In the genomic region with DNA sequence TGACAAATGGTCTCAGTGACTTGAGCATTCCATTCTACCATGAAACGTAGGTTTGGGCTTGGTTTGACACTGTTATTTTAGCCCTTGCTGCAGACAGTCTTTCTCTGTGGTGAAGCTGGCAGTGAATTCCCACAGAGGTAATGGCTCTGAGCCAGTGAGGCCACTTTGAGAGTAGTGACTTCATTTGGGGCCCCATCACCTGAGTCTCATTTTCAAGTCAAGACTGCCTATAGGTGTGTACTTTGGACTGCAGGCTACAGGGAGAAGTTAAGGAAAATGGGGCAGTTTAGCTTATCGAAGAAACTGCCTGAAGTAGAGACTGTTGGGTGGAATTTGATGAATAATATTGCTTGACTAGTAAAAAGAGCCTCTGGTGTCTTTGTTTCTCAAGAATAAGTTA, we compare ENCODE assay signal across 21 mouse cellular contexts.
A peak's percentile ranks its signal among the peaks of the same experiment; 100 is the strongest.
DNase-seq lines count a peak whose midpoint lies in the region; ATAC-seq and TF ChIP-seq lines count a peak whose summit lies in the region.
"Had no signal": no experiment of that assay in that cellular context is flagged by ENCODE, and none has a peak within 500 bp of the region (broad histone marks: within the 10 kb centered on the region; RNA-seq: fewer than 3 reads in every experiment).

No protein-coding gene starts in this region.

- DNase-seq in embryonic facial prominence, embryonic 10.5 days (ENCODE audit: low spot score): no peak
- DNase-seq in lung, postnatal 0 days (ENCODE audit: low spot score): no peak
- DNase-seq in lung, postnatal 14 days: no peak
- no peak for DNase-seq in left cerebral cortex, adult 9 months (ENCODE audit: low spot score in 2 of 2)
- DNase-seq: adrenal gland, adult 2 months; adrenal gland, postnatal 25 days; cerebellum, postnatal 10 days; embryo, embryonic 11 days; gastrocnemius, postnatal 14 days; heart, adult 2 months; heart, postnatal 14 days had no signal

- no peak overlapping the region for H3K4me3 ChIP-seq in embryonic facial prominence, embryonic 15.5 days (replicated peaks)
- H3K4me3 ChIP-seq in embryonic facial prominence, embryonic 10.5 days: no peak overlapping the region
- H3K4me3 ChIP-seq in lung, postnatal 0 days (ENCODE audit: low read depth, low read length): no peak overlapping the region
- no peak overlapping the region for H3K4me3 ChIP-seq in stomach, embryonic 15.5 days (replicated peaks)
- H3K4me3 ChIP-seq: embryonic facial prominence, embryonic 12.5 days; forebrain, embryonic 12.5 days; heart, adult 2 months; heart, embryonic 15.5 days; hindbrain, embryonic 13.5 days had no signal

- TF ChIP-seq CTCF in lung, postnatal 0 days (IDR thresholded peaks at IDR 0.05): no peak

- H3K9me3 ChIP-seq in embryonic facial prominence, embryonic 15.5 days (replicated peaks): no peaks in the 10 kb centered on the region
- no peaks in the 10 kb centered on the region for H3K9me3 ChIP-seq in embryonic facial prominence, embryonic 10.5 days
- no peaks in the 10 kb centered on the region for H3K9me3 ChIP-seq in lung, postnatal 0 days (ENCODE audit: low read length)
- no peaks in the 10 kb centered on the region for H3K9me3 ChIP-seq in stomach, embryonic 15.5 days
- H3K9me3 ChIP-seq: embryonic facial prominence, embryonic 12.5 days; forebrain, embryonic 12.5 days; heart, embryonic 15.5 days; hindbrain, embryonic 13.5 days had no signal

- no peak for TF ChIP-seq EP300 in lung, postnatal 0 days (IDR thresholded peaks at IDR 0.05)

- no peak for ATAC-seq in embryonic facial prominence, embryonic 15.5 days (ENCODE audit: insufficient number of reproducible peaks, low FRiP score, low TSS enrichment, low read depth)
- ATAC-seq in lung, postnatal 0 days: no peak
- no peak for ATAC-seq in stomach, embryonic 15.5 days (ENCODE audit: insufficient read depth, low FRiP score, low read depth)
- ATAC-seq in megakaryocyte progenitor cell, adult 5-6 weeks (replicated peaks; ENCODE audit: poor library complexity): no peak
- ATAC-seq: forebrain, embryonic 16.5 days; hindbrain, postnatal 0 days had no signal

- H3K4me1 ChIP-seq in embryonic facial prominence, embryonic 15.5 days: peaks cover 15% of the 10 kb centered on the region; the same call in 1 of the 2 replicates
- H3K4me1 ChIP-seq in embryonic facial prominence, embryonic 10.5 days: peaks cover 9% of the 10 kb centered on the region
- peaks cover 13% of the 10 kb centered on the region; the same call in 1 of the 2 replicates for H3K4me1 ChIP-seq in lung, postnatal 0 days (ENCODE audit: insufficient read depth, low read depth, low read length)
- H3K4me1 ChIP-seq in stomach, embryonic 15.5 days: peaks cover 16% of the 10 kb centered on the region
- H3K4me1 ChIP-seq: forebrain, embryonic 12.5 days; hindbrain, embryonic 13.5 days had no signal

- H3K9ac ChIP-seq in embryonic facial prominence, embryonic 15.5 days: no peak overlapping the region
- no peak overlapping the region for H3K9ac ChIP-seq in lung, postnatal 0 days (replicated peaks; ENCODE audit: low read depth)
- no peak overlapping the region for H3K9ac ChIP-seq in stomach, embryonic 15.5 days
- H3K9ac ChIP-seq: embryonic facial prominence, embryonic 12.5 days; forebrain, embryonic 12.5 days; heart, embryonic 15.5 days; hindbrain, embryonic 13.5 days had no signal

- peaks cover 60% of the 10 kb centered on the region for H3K36me3 ChIP-seq in embryonic facial prominence, embryonic 15.5 days
- H3K36me3 ChIP-seq in embryonic facial prominence, embryonic 10.5 days (replicated peaks): peaks cover 45% of the 10 kb centered on the region
- H3K36me3 ChIP-seq in lung, postnatal 0 days (ENCODE audit: insufficient read depth, low read length): peaks cover 26% of the 10 kb centered on the region; the same call in 1 of the 2 replicates
- H3K36me3 ChIP-seq in stomach, embryonic 15.5 days: 0 out of 2 replicates have a peak, but pooled peaks cover 13% of the 10 kb centered on the region
- H3K36me3 ChIP-seq: forebrain, embryonic 12.5 days; hindbrain, embryonic 13.5 days had no signal

- H3K27me3 ChIP-seq in embryonic facial prominence, embryonic 15.5 days: no peaks in the 10 kb centered on the region
- H3K27me3 ChIP-seq in embryonic facial prominence, embryonic 10.5 days (replicated peaks; ENCODE audit: low read depth, poor library complexity, severe bottlenecking): no peaks in the 10 kb centered on the region
- no peaks in the 10 kb centered on the region for H3K27me3 ChIP-seq in lung, postnatal 0 days (replicated peaks; ENCODE audit: insufficient read depth, low read length)
- H3K27me3 ChIP-seq in stomach, embryonic 15.5 days (replicated peaks): no peaks in the 10 kb centered on the region
- H3K27me3 ChIP-seq: embryonic facial prominence, embryonic 12.5 days; forebrain, embryonic 12.5 days; heart, embryonic 15.5 days; hindbrain, embryonic 13.5 days had no signal

- peak overlapping the region; percentile 88 for H3K27ac ChIP-seq in embryonic facial prominence, embryonic 15.5 days (replicated peaks)
- H3K27ac ChIP-seq in embryonic facial prominence, embryonic 10.5 days (replicated peaks): no peak overlapping the region
- peak overlapping the region; percentile 76 for H3K27ac ChIP-seq in lung, postnatal 0 days (ENCODE audit: low read length)
- H3K27ac ChIP-seq in stomach, embryonic 15.5 days: peak overlapping the region; percentile 85; the same call in 1 of the 2 replicates
- H3K27ac ChIP-seq: embryonic facial prominence, embryonic 12.5 days; forebrain, embryonic 12.5 days; heart, adult 2 months; hindbrain, embryonic 13.5 days; hindbrain, postnatal 0 days had no signal

- WGBS in embryonic facial prominence, embryonic 15.5 days: 66% methylated on average over 2 of the region's 2 CpGs
- WGBS in embryonic facial prominence, embryonic 10.5 days: 91% methylated on average over 2 of the region's 2 CpGs
- 56% methylated on average over 2 of the region's 2 CpGs for WGBS in lung, postnatal 0 days
- WGBS in stomach, embryonic 15.5 days: 61% methylated on average over 2 of the region's 2 CpGs

- no peak overlapping the region for H3K4me2 ChIP-seq in embryonic facial prominence, embryonic 15.5 days (replicated peaks)
- no peak overlapping the region for H3K4me2 ChIP-seq in lung, postnatal 0 days (replicated peaks; ENCODE audit: low read depth, low read length)
- H3K4me2 ChIP-seq in stomach, embryonic 15.5 days: no peak overlapping the region
- H3K4me2 ChIP-seq: embryonic facial prominence, embryonic 12.5 days; forebrain, embryonic 12.5 days; heart, embryonic 11.5 days; heart, embryonic 15.5 days; hindbrain, embryonic 13.5 days had no signal
